Mouse (Mus musculus): ENCODE measurements around the gene Nr1h2. TPM values are rescaled to one million over a fixed set of nuclear protein-coding genes. Genes with fewer than 3 reads are reported as not detected.

The Nr1h2 gene
- polyA plus RNA-seq, 1 experiment from 2014 or later: 69.8 TPM

DNA sequence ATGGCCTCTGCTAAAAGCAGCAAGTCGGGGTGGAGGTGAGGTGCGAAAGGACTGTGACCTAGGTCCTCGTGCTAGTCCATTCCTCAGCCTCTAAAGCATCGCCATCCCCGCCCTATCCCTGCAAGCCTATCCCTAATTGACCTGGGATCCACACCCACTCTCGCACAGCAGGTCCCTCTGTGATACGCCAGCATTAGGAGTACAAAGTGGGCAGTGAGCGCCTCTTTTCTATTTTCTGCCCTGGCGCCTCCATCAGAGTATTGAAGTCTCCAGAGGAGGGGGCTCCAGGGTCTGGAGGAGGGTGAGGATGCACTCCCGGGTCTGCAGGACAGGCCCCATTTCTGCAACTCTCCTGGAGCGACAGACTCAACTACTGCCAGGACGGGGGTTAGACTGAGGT lies 34.6 kb upstream of the Nr1h2 start:
- H3K9me3 ChIP-seq (ENCODE audit: control insufficient read depth, low read length): no peaks in the 10 kb centered on the region
- 3% methylated on average over 12 of the region's 12 CpGs for WGBS
- H3K4me2 ChIP-seq (replicated peaks; ENCODE audit: low read depth, low read length): peak overlapping the region; percentile 99
- peaks cover 13% of the 10 kb centered on the region; the same call in 1 of the 2 replicates for H3K4me1 ChIP-seq (ENCODE audit: control insufficient read depth, insufficient read depth, low read length)
- ATAC-seq (ENCODE audit: low FRiP score, low TSS enrichment): no peak
- H3K36me3 ChIP-seq (ENCODE audit: control insufficient read depth, insufficient read depth, low read length): no peaks in the 10 kb centered on the region
- H3K27me3 ChIP-seq (ENCODE audit: control insufficient read depth, insufficient read depth, low read length): peaks cover 82% of the 10 kb centered on the region
- H3K27ac ChIP-seq (ENCODE audit: low read depth, low read length): no peak overlapping the region
- H3K4me3 ChIP-seq (ENCODE audit: low read length): peak overlapping the region; percentile 34; the same call in 1 of the 2 replicates
- no peak overlapping the region for H3K9ac ChIP-seq (ENCODE audit: low read depth, low read length)

DNA sequence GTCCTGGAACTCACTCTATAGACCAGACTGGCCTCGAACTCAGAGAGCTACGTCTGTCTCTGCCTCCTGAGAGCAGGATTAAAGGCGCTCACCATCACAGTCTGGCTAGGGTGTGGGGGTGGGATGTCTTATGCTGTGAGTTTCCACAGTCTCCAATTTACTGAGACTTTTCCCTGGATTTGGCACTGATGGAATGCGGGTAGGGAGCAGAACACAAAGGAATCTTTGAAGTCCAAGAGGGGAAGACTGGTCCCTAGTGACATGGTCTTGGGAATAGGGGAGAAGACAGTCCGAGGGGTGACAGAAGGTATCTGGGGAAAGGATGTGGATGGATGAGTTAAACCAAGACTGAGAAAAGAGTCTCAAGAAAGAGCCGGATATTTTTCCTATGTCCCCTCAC lies 33.9 kb upstream of the Nr1h2 start:
- Histone ChIP-seq H3K4me3 (ENCODE audit: low read length) (no peak overlapping the region), H3K27me3 (ENCODE audit: control insufficient read depth, insufficient read depth, low read length) (peaks cover 75% of the 10 kb centered on the region), H3K9me3 (ENCODE audit: control insufficient read depth, low read length) (no peaks in the 10 kb centered on the region), H3K9ac (ENCODE audit: low read depth, low read length) (no peak overlapping the region), H3K27ac (ENCODE audit: low read depth, low read length) (no peak overlapping the region), H3K4me2 (replicated peaks; ENCODE audit: low read depth, low read length) (no peak overlapping the region), H3K36me3 (ENCODE audit: control insufficient read depth, insufficient read depth, low read length) (no peaks in the 10 kb centered on the region), H3K4me1 (ENCODE audit: control insufficient read depth, insufficient read depth, low read length) (peaks cover 13% of the 10 kb centered on the region; the same call in 1 of the 2 replicates)
- 36% methylated on average over 6 of the region's 6 CpGs for WGBS
- no peak for ATAC-seq (ENCODE audit: low FRiP score, low TSS enrichment)

DNA sequence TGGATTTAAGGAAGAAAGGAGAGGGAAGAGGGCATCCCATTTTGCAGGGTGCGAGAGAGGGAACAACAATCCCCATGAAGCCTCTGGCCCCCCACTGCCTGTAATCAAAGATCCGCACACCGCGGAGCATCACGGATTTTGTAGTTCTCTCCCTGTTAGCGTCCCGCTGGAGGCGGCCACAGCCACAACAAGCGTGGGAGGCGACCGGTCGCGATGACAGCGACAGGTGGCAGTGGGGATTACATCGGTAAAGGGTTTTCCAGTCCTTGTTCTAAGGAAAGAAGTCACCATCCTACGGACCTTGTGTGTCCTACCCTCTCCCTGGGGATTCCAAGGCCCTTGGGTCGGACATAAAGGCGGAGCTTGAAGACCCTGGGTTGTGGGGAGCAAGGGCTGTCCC lies 33.2 kb upstream of the Nr1h2 start:
- peak overlapping the region; percentile 43 for H3K4me2 ChIP-seq (replicated peaks; ENCODE audit: low read depth, low read length)
- peaks cover 13% of the 10 kb centered on the region; the same call in 1 of the 2 replicates for H3K4me1 ChIP-seq (ENCODE audit: control insufficient read depth, insufficient read depth, low read length)
- ATAC-seq (ENCODE audit: low FRiP score, low TSS enrichment): no peak
- H3K4me3 ChIP-seq (ENCODE audit: low read length): peak overlapping the region; percentile 34
- no peak overlapping the region for H3K9ac ChIP-seq (ENCODE audit: low read depth, low read length)
- under 1% methylated on average over 18 of the region's 18 CpGs for WGBS
- peaks cover 68% of the 10 kb centered on the region for H3K27me3 ChIP-seq (ENCODE audit: control insufficient read depth, insufficient read depth, low read length)
- H3K27ac ChIP-seq (ENCODE audit: low read depth, low read length): no peak overlapping the region
- H3K9me3 ChIP-seq (ENCODE audit: control insufficient read depth, low read length): no peaks in the 10 kb centered on the region
- no peaks in the 10 kb centered on the region for H3K36me3 ChIP-seq (ENCODE audit: control insufficient read depth, insufficient read depth, low read length)

DNA sequence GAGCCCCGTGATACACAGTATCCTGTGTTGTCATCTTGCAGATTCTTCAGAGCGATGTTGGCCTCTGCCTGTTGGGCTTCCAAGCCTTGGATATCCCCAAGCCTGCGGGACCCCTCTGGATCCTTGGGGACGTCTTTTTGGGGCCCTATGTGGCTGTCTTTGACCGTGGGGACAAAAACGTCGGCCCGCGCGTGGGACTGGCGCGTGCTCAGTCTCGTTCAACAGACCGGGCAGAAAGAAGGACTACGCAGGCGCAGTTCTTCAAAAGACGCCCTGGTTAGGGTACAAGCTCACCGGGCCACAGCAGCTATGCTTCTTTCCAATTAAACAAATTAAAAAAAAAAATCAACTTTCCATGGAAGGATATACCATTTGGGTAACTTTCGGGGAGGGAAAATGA lies 32.8 kb upstream of the Nr1h2 start:
- WGBS: 16% methylated on average over 19 of the region's 19 CpGs
- H3K9ac ChIP-seq (ENCODE audit: low read depth, low read length): no peak overlapping the region
- H3K27ac ChIP-seq (ENCODE audit: low read depth, low read length): no peak overlapping the region
- ATAC-seq (ENCODE audit: low FRiP score, low TSS enrichment): no peak
- H3K27me3 ChIP-seq (ENCODE audit: control insufficient read depth, insufficient read depth, low read length): peaks cover 64% of the 10 kb centered on the region
- H3K9me3 ChIP-seq (ENCODE audit: control insufficient read depth, low read length): no peaks in the 10 kb centered on the region
- peak overlapping the region; percentile 34 for H3K4me3 ChIP-seq (ENCODE audit: low read length)
- peaks cover 11% of the 10 kb centered on the region; the same call in 1 of the 2 replicates for H3K4me1 ChIP-seq (ENCODE audit: control insufficient read depth, insufficient read depth, low read length)
- H3K4me2 ChIP-seq (replicated peaks; ENCODE audit: low read depth, low read length): peak overlapping the region; percentile 43
- H3K36me3 ChIP-seq (ENCODE audit: control insufficient read depth, insufficient read depth, low read length): no peaks in the 10 kb centered on the region

DNA sequence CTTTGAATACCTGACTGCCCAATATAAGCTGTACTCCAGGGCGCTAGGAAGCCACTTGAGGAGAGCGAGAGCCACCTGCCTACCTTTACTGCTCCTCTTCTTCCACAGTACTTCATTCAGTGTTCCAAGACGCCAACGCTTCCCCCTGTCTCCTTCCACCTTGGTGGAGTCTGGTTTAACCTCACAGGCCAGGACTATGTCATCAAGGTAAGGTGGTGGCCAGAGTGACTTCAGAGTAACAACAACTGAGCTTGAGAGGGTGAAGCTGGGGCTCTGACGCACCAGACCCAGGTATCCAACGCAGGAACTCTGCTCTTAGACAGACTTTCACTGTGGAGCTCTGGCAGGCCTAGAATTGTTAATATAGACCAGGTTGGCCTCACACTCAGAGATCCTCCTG lies 31.9 kb upstream of the Nr1h2 start:
- H3K27ac ChIP-seq (ENCODE audit: low read depth, low read length): no peak overlapping the region
- no peak overlapping the region for H3K9ac ChIP-seq (ENCODE audit: low read depth, low read length)
- 95% methylated on average over 6 of the region's 6 CpGs for WGBS
- no peaks in the 10 kb centered on the region for H3K36me3 ChIP-seq (ENCODE audit: control insufficient read depth, insufficient read depth, low read length)
- no peak overlapping the region for H3K4me2 ChIP-seq (replicated peaks; ENCODE audit: low read depth, low read length)
- H3K4me1 ChIP-seq (ENCODE audit: control insufficient read depth, insufficient read depth, low read length): peaks cover 5% of the 10 kb centered on the region; the same call in 1 of the 2 replicates
- H3K27me3 ChIP-seq (ENCODE audit: control insufficient read depth, insufficient read depth, low read length): peaks cover 55% of the 10 kb centered on the region
- no peaks in the 10 kb centered on the region for H3K9me3 ChIP-seq (ENCODE audit: control insufficient read depth, low read length)
- H3K4me3 ChIP-seq (ENCODE audit: low read length): no peak overlapping the region
- ATAC-seq (ENCODE audit: low FRiP score, low TSS enrichment): no peak

DNA sequence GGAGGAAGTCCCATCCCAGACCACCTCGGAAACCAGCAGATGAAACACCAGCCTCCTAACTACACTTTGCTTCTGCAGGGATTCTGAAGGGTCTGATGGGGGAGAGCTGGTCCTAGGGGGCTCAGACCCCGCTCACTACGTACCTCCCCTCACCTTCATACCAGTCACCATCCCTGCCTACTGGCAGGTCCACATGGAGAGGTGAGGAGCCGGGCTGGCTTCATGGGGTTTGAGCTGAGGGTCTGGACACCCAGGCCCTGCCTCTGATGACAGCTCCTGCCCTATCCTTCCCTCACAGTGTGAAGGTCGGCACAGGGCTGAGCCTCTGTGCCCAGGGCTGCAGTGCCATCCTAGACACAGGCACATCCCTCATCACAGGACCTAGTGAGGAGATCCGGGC lies 31.2 kb upstream of the Nr1h2 start:
- Histone ChIP-seq H3K27me3 (ENCODE audit: control insufficient read depth, insufficient read depth, low read length) (peaks cover 48% of the 10 kb centered on the region), H3K9me3 (ENCODE audit: control insufficient read depth, low read length) (no peaks in the 10 kb centered on the region), H3K36me3 (ENCODE audit: control insufficient read depth, insufficient read depth, low read length) (no peaks in the 10 kb centered on the region), H3K4me3 (ENCODE audit: low read length) (no peak overlapping the region), H3K9ac (ENCODE audit: low read depth, low read length) (no peak overlapping the region), H3K27ac (ENCODE audit: low read depth, low read length) (no peak overlapping the region), H3K4me1 (ENCODE audit: control insufficient read depth, insufficient read depth, low read length) (peaks cover 5% of the 10 kb centered on the region; the same call in 1 of the 2 replicates), H3K4me2 (replicated peaks; ENCODE audit: low read depth, low read length) (no peak overlapping the region)
- no peak for ATAC-seq (ENCODE audit: low FRiP score, low TSS enrichment)
- WGBS: 80% methylated on average over 6 of the region's 6 CpGs

DNA sequence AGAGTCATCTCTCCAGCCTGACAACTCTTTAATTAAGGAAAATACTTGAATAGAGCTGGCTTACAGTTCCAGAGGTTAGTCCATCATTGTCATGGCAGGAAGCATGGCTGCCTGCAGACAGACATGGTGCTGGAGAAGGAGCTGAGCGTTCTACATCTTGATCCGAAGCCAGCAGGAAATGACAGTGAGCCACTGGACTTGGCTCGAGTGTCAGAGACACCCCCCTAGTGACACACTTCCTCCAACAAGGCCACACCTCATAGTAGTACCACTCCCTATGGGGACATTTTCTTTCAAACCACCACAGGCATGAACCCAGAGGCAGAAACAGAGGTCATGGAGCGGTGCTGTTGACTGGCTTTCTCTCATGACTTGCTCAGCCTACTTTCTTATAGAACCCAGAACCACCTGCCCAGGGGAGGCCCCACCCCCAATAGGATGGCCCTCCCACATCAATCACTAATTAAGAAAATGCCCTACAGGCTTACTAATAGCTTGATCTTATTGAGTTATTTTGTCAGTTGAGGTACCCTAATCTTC lies 30.6 kb upstream of the Nr1h2 start:
- peaks cover 42% of the 10 kb centered on the region for H3K27me3 ChIP-seq (ENCODE audit: control insufficient read depth, insufficient read depth, low read length)
- no peaks in the 10 kb centered on the region for H3K9me3 ChIP-seq (ENCODE audit: control insufficient read depth, low read length)
- H3K4me1 ChIP-seq (ENCODE audit: control insufficient read depth, insufficient read depth, low read length): peaks cover 4% of the 10 kb centered on the region; the same call in 1 of the 2 replicates
- no peaks in the 10 kb centered on the region for H3K36me3 ChIP-seq (ENCODE audit: control insufficient read depth, insufficient read depth, low read length)
- no peak overlapping the region for H3K4me2 ChIP-seq (replicated peaks; ENCODE audit: low read depth, low read length)
- ATAC-seq (ENCODE audit: low FRiP score, low TSS enrichment): no peak
- no peak overlapping the region for H3K9ac ChIP-seq (ENCODE audit: low read depth, low read length)
- H3K27ac ChIP-seq (ENCODE audit: low read depth, low read length): no peak overlapping the region
- 79% methylated on average over 4 of the region's 4 CpGs for WGBS
- no peak overlapping the region for H3K4me3 ChIP-seq (ENCODE audit: low read length)

DNA sequence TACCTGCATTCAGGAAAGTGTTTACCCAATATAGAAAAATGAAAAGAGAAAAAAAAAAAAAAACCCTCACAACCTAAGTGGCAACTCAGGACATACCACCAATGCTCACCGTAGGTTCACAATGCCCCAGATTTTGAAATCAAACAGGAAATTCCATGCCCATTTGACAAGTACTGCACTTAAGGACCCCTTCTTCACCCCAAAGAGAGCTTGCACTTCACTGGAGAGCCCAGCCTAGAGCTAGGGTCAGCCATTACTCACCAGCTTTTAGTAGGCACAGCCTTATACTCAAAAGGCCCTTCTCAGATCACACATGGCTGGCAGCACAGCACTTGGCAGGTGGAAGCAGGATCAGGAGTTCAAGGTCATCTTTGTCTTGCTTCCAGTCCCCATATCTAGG lies 29.4 kb upstream of the Nr1h2 start:
- no peak overlapping the region for H3K4me2 ChIP-seq (replicated peaks; ENCODE audit: low read depth, low read length)
- no peak overlapping the region for H3K27ac ChIP-seq (ENCODE audit: low read depth, low read length)
- no peak overlapping the region for H3K4me3 ChIP-seq (ENCODE audit: low read length)
- no peaks in the 10 kb centered on the region for H3K36me3 ChIP-seq (ENCODE audit: control insufficient read depth, insufficient read depth, low read length)
- no peak overlapping the region for H3K9ac ChIP-seq (ENCODE audit: low read depth, low read length)
- H3K9me3 ChIP-seq (ENCODE audit: control insufficient read depth, low read length): no peaks in the 10 kb centered on the region
- peaks cover 31% of the 10 kb centered on the region for H3K27me3 ChIP-seq (ENCODE audit: control insufficient read depth, insufficient read depth, low read length)
- ATAC-seq (ENCODE audit: low FRiP score, low TSS enrichment): no peak
- 76% methylated on average over 1 of the region's 1 CpGs for WGBS
- H3K4me1 ChIP-seq (ENCODE audit: control insufficient read depth, insufficient read depth, low read length): no peaks in the 10 kb centered on the region

DNA sequence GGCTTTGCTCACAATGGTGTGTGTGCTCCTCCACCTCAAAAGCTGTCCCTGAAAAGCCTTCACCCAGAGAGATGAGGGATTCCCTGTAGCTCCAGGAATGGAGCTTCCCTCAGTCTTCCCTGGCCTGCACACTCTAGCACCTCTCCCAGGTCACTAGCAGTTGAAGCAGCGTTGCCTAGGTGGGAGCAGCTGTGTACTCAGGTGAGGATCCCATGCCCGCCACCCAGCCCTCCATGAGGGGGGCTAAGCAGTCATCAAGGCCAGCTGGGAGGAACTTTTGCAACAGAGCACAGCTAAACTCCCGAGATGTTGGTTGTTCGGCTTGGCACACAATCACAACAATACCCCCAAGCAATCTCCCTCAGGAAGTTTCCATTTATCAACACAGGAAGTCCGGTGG lies 29.0 kb upstream of the Nr1h2 start:
- Histone ChIP-seq H3K27ac (ENCODE audit: low read depth, low read length) (no peak overlapping the region), H3K27me3 (ENCODE audit: control insufficient read depth, insufficient read depth, low read length) (peaks cover 26% of the 10 kb centered on the region), H3K36me3 (ENCODE audit: control insufficient read depth, insufficient read depth, low read length) (no peaks in the 10 kb centered on the region), H3K4me3 (ENCODE audit: low read length) (no peak overlapping the region), H3K9ac (ENCODE audit: low read depth, low read length) (no peak overlapping the region), H3K4me2 (replicated peaks; ENCODE audit: low read depth, low read length) (no peak overlapping the region), H3K9me3 (ENCODE audit: control insufficient read depth, low read length) (no peaks in the 10 kb centered on the region), H3K4me1 (ENCODE audit: control insufficient read depth, insufficient read depth, low read length) (no peaks in the 10 kb centered on the region)
- no peak for ATAC-seq (ENCODE audit: low FRiP score, low TSS enrichment)
- 76% methylated on average over 5 of the region's 5 CpGs for WGBS

Measured in kidney, embryonic 14.5 days (tissue).